Mouse (Mus musculus): ENCODE measurements around the gene Pgm5. TPM values are rescaled to one million over a fixed set of nuclear protein-coding genes. Genes with fewer than 3 reads are reported as not detected.
"Not testable (repeated sequence)": the region's sequence is repeated elsewhere in the genome, so short reads cannot be mapped to it uniquely, and the experiment has no call there.

The Pgm5 gene
- polyA plus RNA-seq, 1 experiment from 2014 or later, result 10.9 TPM

GRCm38 (mm10) chr19:24897896-24898736, 36.5 kb upstream of the Pgm5 start:
- no peaks in the 10 kb centered on the region for H3K36me3 ChIP-seq
- H3K4me2 ChIP-seq, result no peak overlapping the region
- peaks cover 23% of the 10 kb centered on the region for H3K4me1 ChIP-seq
- H3K27ac ChIP-seq, result no peak overlapping the region
- H3K4me3 ChIP-seq (replicated peaks), result peak overlapping the region; percentile 21; the same call in 1 of the 2 replicates
- H3K9ac ChIP-seq, result no peak overlapping the region
- no peaks in the 10 kb centered on the region for H3K9me3 ChIP-seq
- no peak for ATAC-seq (ENCODE audit: insufficient read depth, low FRiP score, low read depth)
- H3K27me3 ChIP-seq (replicated peaks), result peaks cover 70% of the 10 kb centered on the region
- WGBS, result 3% methylated on average over 20 of the region's 20 CpGs

GRCm38 (mm10) chr19:24897006-24897895, 35.6 kb upstream of the Pgm5 start:
- peaks cover 23% of the 10 kb centered on the region for H3K4me1 ChIP-seq
- peaks cover 62% of the 10 kb centered on the region for H3K27me3 ChIP-seq (replicated peaks)
- no peak for ATAC-seq (ENCODE audit: insufficient read depth, low FRiP score, low read depth)
- no peaks in the 10 kb centered on the region for H3K36me3 ChIP-seq
- no peak overlapping the region for H3K27ac ChIP-seq
- H3K4me3 ChIP-seq (replicated peaks), result peak overlapping the region; percentile 21; the same call in 1 of the 2 replicates
- 2% methylated on average over 57 of the region's 57 CpGs for WGBS
- peak overlapping the region; percentile 38 for H3K4me2 ChIP-seq
- H3K9me3 ChIP-seq, result no peaks in the 10 kb centered on the region
- no peak overlapping the region for H3K9ac ChIP-seq

- H3K36me3 ChIP-seq, result no peaks in the 10 kb centered on the region
- no peak overlapping the region for H3K4me2 ChIP-seq
- no peak overlapping the region for H3K27ac ChIP-seq
- no peak overlapping the region for H3K9ac ChIP-seq
- peaks cover 23% of the 10 kb centered on the region for H3K4me1 ChIP-seq
- 17% methylated on average over 4 of the region's 4 CpGs for WGBS
- no peak for ATAC-seq (ENCODE audit: insufficient read depth, low FRiP score, low read depth)
- peaks cover 55% of the 10 kb centered on the region for H3K27me3 ChIP-seq (replicated peaks)
- H3K9me3 ChIP-seq, result no peaks in the 10 kb centered on the region
- no peak overlapping the region for H3K4me3 ChIP-seq (replicated peaks)
Measured at GRCm38 (mm10) chr19:24896536-24896935, 34.9 kb upstream of the Pgm5 start.

GRCm38 (mm10) chr19:24886888-24887287, 25.2 kb upstream of the Pgm5 start:
- no peak overlapping the region for H3K9ac ChIP-seq
- H3K27ac ChIP-seq, result no peak overlapping the region
- ATAC-seq (ENCODE audit: insufficient read depth, low FRiP score, low read depth), result no peak
- no peaks in the 10 kb centered on the region for H3K9me3 ChIP-seq
- H3K4me3 ChIP-seq (replicated peaks), result no peak overlapping the region
- WGBS, result 74% methylated on average over 3 of the region's 3 CpGs
- no peak overlapping the region for H3K4me2 ChIP-seq
- no peaks in the 10 kb centered on the region for H3K27me3 ChIP-seq (replicated peaks)
- no peaks in the 10 kb centered on the region for H3K36me3 ChIP-seq
- H3K4me1 ChIP-seq, result no peaks in the 10 kb centered on the region

GRCm38 (mm10) chr19:24885504-24885903, 23.8 kb upstream of the Pgm5 start:
- Histone ChIP-seq H3K4me2 (no peak overlapping the region), H3K27ac (no peak overlapping the region), H3K4me1 (no peaks in the 10 kb centered on the region), H3K36me3 (no peaks in the 10 kb centered on the region), H3K9me3 (no peaks in the 10 kb centered on the region), H3K9ac (no peak overlapping the region), H3K27me3 (replicated peaks) (no peaks in the 10 kb centered on the region), H3K4me3 (replicated peaks) (no peak overlapping the region)
- no peak for ATAC-seq (ENCODE audit: insufficient read depth, low FRiP score, low read depth)
- WGBS, result 8% methylated on average over 5 of the region's 5 CpGs

- ATAC-seq (ENCODE audit: insufficient read depth, low FRiP score, low read depth), result no peak
- Histone ChIP-seq H3K4me3 (replicated peaks) (no peak overlapping the region), H3K9ac (no peak overlapping the region), H3K27ac (no peak overlapping the region), H3K4me1 (no peaks in the 10 kb centered on the region), H3K4me2 (no peak overlapping the region), H3K36me3 (no peaks in the 10 kb centered on the region), H3K9me3 (no peaks in the 10 kb centered on the region), H3K27me3 (replicated peaks) (no peaks in the 10 kb centered on the region)
- WGBS, result 41% methylated on average over 4 of the region's 4 CpGs
Measured at GRCm38 (mm10) chr19:24881237-24881636, 19.6 kb upstream of the Pgm5 start.

GRCm38 (mm10) chr19:24875129-24875870, 13.6 kb upstream of the Pgm5 start, which contains the start of gene Gm10053:
TSS of gene Gm10053 (plus strand) at chr19:24875686.
- H3K27ac ChIP-seq, result peak within 1 kb of the TSS; percentile 48; the same call in 1 of the 2 replicates
- H3K27me3 ChIP-seq (replicated peaks); H3K4me1 ChIP-seq; H3K9me3 ChIP-seq; H3K4me3 ChIP-seq (replicated peaks); H3K36me3 ChIP-seq; H3K9ac ChIP-seq; H3K4me2 ChIP-seq; ATAC-seq (ENCODE audit: insufficient read depth, low FRiP score, low read depth): not testable (repeated sequence)
- 63% methylated on average over 23 of the region's 26 CpGs for WGBS

GRCm38 (mm10) chr19:24873873-24874272, 12.2 kb upstream of the Pgm5 start:
- WGBS, result 37% methylated on average over 2 of the region's 2 CpGs
- no peak overlapping the region for H3K9ac ChIP-seq
- no peaks in the 10 kb centered on the region for H3K9me3 ChIP-seq
- no peak overlapping the region for H3K4me2 ChIP-seq
- peak; percentile 61 for ATAC-seq (ENCODE audit: insufficient read depth, low FRiP score, low read depth)
- no peaks in the 10 kb centered on the region for H3K27me3 ChIP-seq (replicated peaks)
- peaks cover 9% of the 10 kb centered on the region; the same call in 1 of the 2 replicates for H3K4me1 ChIP-seq
- no peaks in the 10 kb centered on the region for H3K36me3 ChIP-seq
- H3K4me3 ChIP-seq (replicated peaks), result no peak overlapping the region
- no peak overlapping the region for H3K27ac ChIP-seq

- no peaks in the 10 kb centered on the region for H3K27me3 ChIP-seq (replicated peaks)
- peaks cover 14% of the 10 kb centered on the region; the same call in 1 of the 2 replicates for H3K4me1 ChIP-seq
- no peak overlapping the region for H3K27ac ChIP-seq
- H3K4me3 ChIP-seq (replicated peaks), result peak overlapping the region; percentile 38
- no peaks in the 10 kb centered on the region for H3K9me3 ChIP-seq
- peak overlapping the region; percentile 51 for H3K4me2 ChIP-seq
- ATAC-seq (ENCODE audit: insufficient read depth, low FRiP score, low read depth), result no peak; the same call in 1 of the 2 replicates
- H3K9ac ChIP-seq, result no peak overlapping the region
- no peaks in the 10 kb centered on the region for H3K36me3 ChIP-seq
- 14% methylated on average over 18 of the region's 18 CpGs for WGBS
Measured at GRCm38 (mm10) chr19:24871037-24871635, 9.5 kb upstream of the Pgm5 start.

- H3K36me3 ChIP-seq, result no peaks in the 10 kb centered on the region
- no peak for ATAC-seq (ENCODE audit: insufficient read depth, low FRiP score, low read depth)
- 83% methylated on average over 9 of the region's 9 CpGs for WGBS
- no peak overlapping the region for H3K9ac ChIP-seq
- H3K4me1 ChIP-seq, result 0 out of 2 replicates have a peak, but pooled peaks cover 14% of the 10 kb centered on the region
- H3K27me3 ChIP-seq (replicated peaks), result no peaks in the 10 kb centered on the region; the same call in 1 of the 2 replicates
- H3K4me2 ChIP-seq, result no peak overlapping the region
- no peaks in the 10 kb centered on the region for H3K9me3 ChIP-seq
- no peak overlapping the region for H3K4me3 ChIP-seq (replicated peaks)
- no peak overlapping the region for H3K27ac ChIP-seq
Measured at GRCm38 (mm10) chr19:24865436-24865835, 3.8 kb upstream of the Pgm5 start.

GRCm38 (mm10) chr19:24861276-24861611, 411 bp downstream of the Pgm5 start:
- ATAC-seq (ENCODE audit: insufficient read depth, low FRiP score, low read depth), result peak; percentile 14; the same call in 1 of the 2 replicates
- Histone ChIP-seq H3K4me2 (peak overlapping the region; percentile 67), H3K4me3 (replicated peaks) (peak overlapping the region; percentile 58), H3K4me1 (0 out of 2 replicates have a peak, but pooled peaks cover 8% of the 10 kb centered on the region), H3K27ac (peak overlapping the region; percentile 75), H3K27me3 (replicated peaks) (no peaks in the 10 kb centered on the region; the same call in 1 of the 2 replicates), H3K36me3 (no peaks in the 10 kb centered on the region), H3K9ac (peak overlapping the region; percentile 60), H3K9me3 (no peaks in the 10 kb centered on the region)
- WGBS, result 12% methylated on average over 13 of the region's 13 CpGs

All from stomach, embryonic 15.5 days (tissue).